Mouse (Mus musculus) Patski (cell line): ENCODE data around the gene Acbd6. TPM values are rescaled to one million over a fixed set of nuclear protein-coding genes. Genes with fewer than 3 reads are reported as not detected.

Source experiments
- ATAC-seq: fragments of 100-300 bp; one replicate; pipeline ENCODE4 v1.8.0; 2021
- CTCF ChIA-PET: fragments of 350-600 bp; sonication (Branson Sonifier 250); formaldehyde crosslinking; loops from one replicate; lab custom pipeline; 2022; ENCODE audit warnings: inconsistent platforms; lab: Charles Lee
- POLR2A ChIA-PET: fragments of 350-600 bp; sonication (Branson Sonifier 250); formaldehyde crosslinking; loops from one replicate; lab custom pipeline; 2022; ENCODE audit warnings: antibody characterized with exemption, inconsistent platforms; lab: Charles Lee
- DNase-seq: peaks from one replicate; pipeline ENCODE4 v3.0.0-alpha.2; 2011; ENCODE audit warnings: low read depth, low spot score
- H3K27me3 ChIP-seq: fragments of 371-371 bp; one replicate; pipeline ENCODE4 v1.5.1; 2021
- CTCF ChIP-seq: fragments of 100-300 bp; IDR thresholded peaks from one replicate; pipeline ENCODE4 v1.5.1; 2021
- in situ Hi-C: fragments of 300-500 bp; cut with MboI; formaldehyde crosslinking; loops from 3 replicates; pipeline ENCODE4 v1.11.1; 2018; ENCODE audit warnings: low pct_unique_long_range_greater_than_20kb, mixed read lengths
- polyA plus RNA-seq: library from polyadenylated mRNA; unstranded; gene quantifications from one replicate; pipeline ENCODE4 v1.2.3, GENCODE M21; 2021

The Acbd6 gene
- polyA plus RNA-seq, 1 experiment from 2014 or later = 105 TPM

GRCm38 (mm10) chr1:155636648-155637047 lies 78.7 kb downstream of the Acbd6 start:
- in situ Hi-C loops = no loop called here
- ATAC-seq = no peak

GRCm38 (mm10) chr1:155645816-155646215 lies 87.9 kb downstream of the Acbd6 start:
- in situ Hi-C loops = no loop called here
- ChIA-PET POLR2A (no interaction called here), CTCF (no interaction called here)
- no peak for TF ChIP-seq CTCF
- ATAC-seq (no peak), DNase-seq (no peak)
- no peaks in the 10 kb centered on the region for H3K27me3 ChIP-seq

More at GRCm38 (mm10) chr1:155636648-155637047, 78.7 kb downstream of the Acbd6 start:
- CTCF ChIA-PET = interaction anchor here (0.8 kb wide), 1 partner anchor 17 kb away, joined by 3 read pairs; no protein-coding TSS in a partner anchor
- POLR2A ChIA-PET = no interaction called here
- DNase-seq = no peak
- TF ChIP-seq CTCF = no peak
- no peaks in the 10 kb centered on the region for H3K27me3 ChIP-seq

- TF ChIP-seq CTCF = no peak
- no peaks in the 10 kb centered on the region for H3K27me3 ChIP-seq
- POLR2A ChIA-PET = no interaction called here
- in situ Hi-C loops = no loop called here
- CTCF ChIA-PET = no interaction called here
- no peak for ATAC-seq
- no peak for DNase-seq
Observed at GRCm38 (mm10) chr1:155646345-155647307, 88.7 kb downstream of the Acbd6 start.

- no peaks in the 10 kb centered on the region for H3K27me3 ChIP-seq
- ATAC-seq = no peak
- no peak for TF ChIP-seq CTCF
- DNase-seq = no peak
- in situ Hi-C loops = no loop called here
- CTCF ChIA-PET = interaction anchor here (0.7 kb wide), 1 partner anchor 10 kb away, joined by 3 read pairs; no protein-coding TSS in a partner anchor
- POLR2A ChIA-PET = no interaction called here
Observed at GRCm38 (mm10) chr1:155650121-155650846, 92.4 kb downstream of the Acbd6 start.

GRCm38 (mm10) chr1:155654961-155655360 lies 97.0 kb downstream of the Acbd6 start:
- POLR2A ChIA-PET = interaction anchor here (1.5 kb wide), 1 partner anchor 11 kb away, joined by 3 read pairs; no protein-coding TSS in a partner anchor
- CTCF ChIA-PET = interaction anchor here (0.8 to 1.8 kb wide), 2 partner anchors 40 to 79 kb away, joined by 3 to 7 read pairs; no protein-coding TSS in a partner anchor
- in situ Hi-C loops = no loop called here
- H3K27me3 ChIP-seq = no peaks in the 10 kb centered on the region
- DNase-seq = no peak
- no peak for TF ChIP-seq CTCF
- ATAC-seq = no peak

GRCm38 (mm10) chr1:155656321-155656720 lies 98.4 kb downstream of the Acbd6 start:
- TF ChIP-seq CTCF = no peak
- ChIA-PET CTCF (no interaction called here), POLR2A (interaction anchor here (1.1 to 1.5 kb wide), 2 partner anchors 10 to 18 kb away, joined by 3 read pairs; no protein-coding TSS in a partner anchor)
- ATAC-seq (no peak), DNase-seq (no peak)
- no peaks in the 10 kb centered on the region for H3K27me3 ChIP-seq
- in situ Hi-C loops = no loop called here

GRCm38 (mm10) chr1:155663994-155664393 lies 106.1 kb downstream of the Acbd6 start:
- ChIA-PET CTCF (no interaction called here), POLR2A (no interaction called here)
- no peak for TF ChIP-seq CTCF
- in situ Hi-C loops = no loop called here
- no peak for DNase-seq
- ATAC-seq = no peak
- H3K27me3 ChIP-seq = no peaks in the 10 kb centered on the region

- no peak for ATAC-seq
- ChIA-PET POLR2A (no interaction called here), CTCF (interaction anchor here (1.7 kb wide), 1 partner anchor 100 kb away, joined by 4 read pairs; no protein-coding TSS in a partner anchor)
- TF ChIP-seq CTCF = no peak
- in situ Hi-C loops = no loop called here
- no peak for DNase-seq
- no peaks in the 10 kb centered on the region for H3K27me3 ChIP-seq
Observed at GRCm38 (mm10) chr1:155675570-155675969, 117.7 kb downstream of the Acbd6 start.

GRCm38 (mm10) chr1:155681116-155681799 lies 123.3 kb downstream of the Acbd6 start:
- ChIA-PET POLR2A (no interaction called here), CTCF (no interaction called here)
- TF ChIP-seq CTCF = no peak
- in situ Hi-C loops = no loop called here
- no peak for ATAC-seq
- DNase-seq = no peak
- no peaks in the 10 kb centered on the region for H3K27me3 ChIP-seq

- ChIA-PET CTCF (no interaction called here), POLR2A (no interaction called here)
- no peak for ATAC-seq
- no peaks in the 10 kb centered on the region for H3K27me3 ChIP-seq
- no peak for DNase-seq
- no peak for TF ChIP-seq CTCF
- in situ Hi-C loops = no loop called here
Observed at GRCm38 (mm10) chr1:155686816-155687215, 128.9 kb downstream of the Acbd6 start.
